Mouse (Mus musculus): ENCODE measurements around the gene S100a11.

Gene S100a11

GRCm38 (mm10) chr3:93553765-93554378 lies 33.6 kb downstream of the S100a11 start:
- in situ Hi-C loops (cut with MboI; ENCODE audit: low pct_unique_long_range_greater_than_20kb in 1 of 2, low sequenced_read_pairs in 2 of 2, unreplicated experiment in 1 of 2), result no loop called here

GRCm38 (mm10) chr3:93554379-93554980 lies 34.2 kb downstream of the S100a11 start:
- in situ Hi-C loops (cut with MboI; ENCODE audit: low pct_unique_long_range_greater_than_20kb in 1 of 2, low sequenced_read_pairs in 2 of 2, unreplicated experiment in 1 of 2), result no loop called here

GRCm38 (mm10) chr3:93554981-93555877 lies 34.9 kb downstream of the S100a11 start, which contains the start of gene S100a10:
Gene S100a10 (plus strand): TSS chr3:93555080.
- in situ Hi-C loops (cut with MboI; ENCODE audit: low pct_unique_long_range_greater_than_20kb in 1 of 2, low sequenced_read_pairs in 2 of 2, unreplicated experiment in 1 of 2), result no loop called here

GRCm38 (mm10) chr3:93555878-93556254 lies 35.6 kb downstream of the S100a11 start:
- in situ Hi-C loops (cut with MboI; ENCODE audit: low pct_unique_long_range_greater_than_20kb in 1 of 2, low sequenced_read_pairs in 2 of 2, unreplicated experiment in 1 of 2), result no loop called here

GRCm38 (mm10) chr3:93556599-93556998 lies 36.3 kb downstream of the S100a11 start:
- in situ Hi-C loops (cut with MboI; ENCODE audit: low pct_unique_long_range_greater_than_20kb in 1 of 2, low sequenced_read_pairs in 2 of 2, unreplicated experiment in 1 of 2), result no loop called here

- in situ Hi-C loops (cut with MboI; ENCODE audit: low pct_unique_long_range_greater_than_20kb in 1 of 2, low sequenced_read_pairs in 2 of 2, unreplicated experiment in 1 of 2), result no loop called here
Measured at GRCm38 (mm10) chr3:93557471-93557870, 37.2 kb downstream of the S100a11 start.

- in situ Hi-C loops (cut with MboI; ENCODE audit: low pct_unique_long_range_greater_than_20kb in 1 of 2, low sequenced_read_pairs in 2 of 2, unreplicated experiment in 1 of 2), result no loop called here
Measured at GRCm38 (mm10) chr3:93559961-93560360, 39.7 kb downstream of the S100a11 start.

GRCm38 (mm10) chr3:93562372-93562771 lies 42.1 kb downstream of the S100a11 start:
- in situ Hi-C loops (cut with MboI; ENCODE audit: low pct_unique_long_range_greater_than_20kb in 1 of 2, low sequenced_read_pairs in 2 of 2, unreplicated experiment in 1 of 2), result no loop called here

- in situ Hi-C loops (cut with MboI; ENCODE audit: low pct_unique_long_range_greater_than_20kb in 1 of 2, low sequenced_read_pairs in 2 of 2, unreplicated experiment in 1 of 2), result no loop called here
Measured at GRCm38 (mm10) chr3:93563216-93563615, 42.9 kb downstream of the S100a11 start.

GRCm38 (mm10) chr3:93566892-93567291 lies 46.6 kb downstream of the S100a11 start:
- in situ Hi-C loops (cut with MboI; ENCODE audit: low pct_unique_long_range_greater_than_20kb in 1 of 2, low sequenced_read_pairs in 2 of 2, unreplicated experiment in 1 of 2), result no loop called here

GRCm38 (mm10) chr3:93567721-93568120 lies 47.4 kb downstream of the S100a11 start:
- in situ Hi-C loops (cut with MboI; ENCODE audit: low pct_unique_long_range_greater_than_20kb in 1 of 2, low sequenced_read_pairs in 2 of 2, unreplicated experiment in 1 of 2), result no loop called here

GRCm38 (mm10) chr3:93568428-93569040 lies 48.2 kb downstream of the S100a11 start:
- in situ Hi-C loops (cut with MboI; ENCODE audit: low pct_unique_long_range_greater_than_20kb in 1 of 2, low sequenced_read_pairs in 2 of 2, unreplicated experiment in 1 of 2), result no loop called here

GRCm38 (mm10) chr3:93569046-93569445 lies 48.8 kb downstream of the S100a11 start:
- in situ Hi-C loops (cut with MboI; ENCODE audit: low pct_unique_long_range_greater_than_20kb in 1 of 2, low sequenced_read_pairs in 2 of 2, unreplicated experiment in 1 of 2), result no loop called here

GRCm38 (mm10) chr3:93572058-93572791 lies 51.9 kb downstream of the S100a11 start:
- in situ Hi-C loops (cut with MboI; ENCODE audit: low pct_unique_long_range_greater_than_20kb in 1 of 2, low sequenced_read_pairs in 2 of 2, unreplicated experiment in 1 of 2), result no loop called here
